Mouse (Mus musculus): ENCODE results near the gene Lrrc8c. TPM values are rescaled to one million over a fixed set of nuclear protein-coding genes. Genes with fewer than 3 reads are reported as not detected.

Lrrc8c gene
- polyA plus RNA-seq, 1 experiment from 2014 or later = 9.5 TPM

DNA sequence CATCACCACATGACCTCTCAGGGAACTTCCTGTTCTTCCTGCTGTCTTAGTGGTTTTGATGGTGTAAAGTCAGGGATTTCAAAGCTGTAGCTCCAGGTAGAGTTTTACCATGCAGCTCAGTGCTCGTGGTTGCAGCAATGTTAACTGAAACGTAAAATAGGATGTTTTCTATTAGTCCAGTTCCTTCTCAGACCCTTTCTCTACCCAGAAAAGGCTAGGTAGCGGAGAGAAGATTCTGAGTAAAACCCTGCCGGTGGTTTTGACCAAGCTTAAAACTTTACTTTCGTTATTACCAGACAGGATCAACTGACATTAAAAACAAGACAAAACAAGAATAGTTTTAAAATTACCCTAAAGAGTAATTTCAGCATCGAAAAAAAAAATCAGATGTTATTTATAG lies 3.7 kb upstream of the Lrrc8c start:
- ATAC-seq = no peak
- 67% methylated on average over 6 of the region's 6 CpGs for whole genome bisulfite sequencing

DNA sequence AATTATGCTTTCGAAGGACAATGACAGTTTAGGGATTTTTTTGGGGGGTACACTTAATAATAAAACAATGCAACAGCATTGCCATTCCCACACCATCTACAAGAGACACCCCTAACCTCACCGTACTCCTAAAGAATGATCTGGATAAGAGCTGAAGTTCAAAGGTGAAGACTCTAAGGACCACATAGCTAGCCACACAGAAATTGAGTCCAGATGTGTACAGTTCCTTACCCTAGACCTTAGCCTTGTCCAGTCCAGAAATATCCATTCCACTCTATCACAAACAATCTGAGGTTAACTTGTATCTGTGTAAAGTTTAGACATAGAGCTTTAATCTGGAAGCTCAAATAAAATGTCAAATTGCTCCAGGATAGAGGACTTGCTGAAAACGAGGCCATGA lies 2.9 kb upstream of the Lrrc8c start:
- Histone ChIP-seq H3K27me3 (0 out of 2 replicates have a peak, but pooled peaks cover 2% of the 10 kb centered on the region), H3K36me3 (ENCODE audit: poor library complexity, severe bottlenecking) (no peaks in the 10 kb centered on the region), H3K4me3 (no peak overlapping the region), H3K4me1 (peaks cover 13% of the 10 kb centered on the region), H3K27ac (no peak overlapping the region), H3K4me2 (no peak overlapping the region), H3K9ac (no peak overlapping the region), H3K9me3 (replicated peaks) (no peaks in the 10 kb centered on the region)
- no peak for ATAC-seq
- 82% methylated on average over 3 of the region's 3 CpGs for WGBS

More for the DNA sequence above, 3.7 kb upstream of the Lrrc8c start:
- Histone ChIP-seq H3K9ac (no peak overlapping the region), H3K4me3 (no peak overlapping the region), H3K27me3 (0 out of 2 replicates have a peak, but pooled peaks cover 2% of the 10 kb centered on the region), H3K9me3 (replicated peaks) (no peaks in the 10 kb centered on the region), H3K36me3 (ENCODE audit: poor library complexity, severe bottlenecking) (no peaks in the 10 kb centered on the region), H3K4me1 (peaks cover 8% of the 10 kb centered on the region), H3K4me2 (no peak overlapping the region), H3K27ac (no peak overlapping the region)

DNA sequence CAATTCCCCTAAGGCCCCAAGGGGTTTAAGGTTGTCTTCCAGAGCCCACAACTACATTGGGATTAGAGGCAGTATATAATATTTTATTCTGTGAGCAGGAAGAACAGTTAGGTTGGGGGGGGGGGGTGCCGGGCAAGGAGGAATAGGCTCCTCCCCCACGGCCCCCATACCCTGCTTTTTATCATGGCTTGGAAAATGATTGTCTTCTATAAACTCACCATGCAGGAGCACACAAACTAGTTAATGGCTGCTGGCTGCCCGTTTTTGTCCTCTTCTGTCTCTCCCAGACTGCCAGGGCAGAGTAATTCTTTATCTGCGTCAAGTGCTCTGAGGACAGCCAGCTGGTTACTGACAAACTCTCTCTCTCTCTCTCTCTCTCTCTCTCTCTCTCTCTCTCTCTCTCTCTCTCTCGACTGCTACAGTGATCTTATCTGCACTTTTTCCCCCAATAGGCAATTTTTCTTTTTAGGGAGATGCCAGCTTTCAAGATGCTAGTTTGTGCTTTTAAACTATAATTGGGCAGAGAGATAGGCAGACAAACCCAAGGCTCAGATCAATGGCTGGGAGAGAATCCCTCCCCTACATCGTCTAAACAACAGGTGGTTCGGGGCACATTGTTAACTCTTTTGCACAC lies 1.1 kb upstream of the Lrrc8c start:
- H3K27ac ChIP-seq = no peak overlapping the region
- H3K9ac ChIP-seq = peak overlapping the region; percentile 86
- H3K36me3 ChIP-seq (ENCODE audit: poor library complexity, severe bottlenecking) = no peaks in the 10 kb centered on the region
- H3K4me2 ChIP-seq = peak overlapping the region; percentile 86
- no peak for ATAC-seq
- 0 out of 2 replicates have a peak, but pooled peaks cover 2% of the 10 kb centered on the region for H3K27me3 ChIP-seq
- 11% methylated on average over 7 of the region's 7 CpGs for WGBS
- peaks cover 13% of the 10 kb centered on the region for H3K4me1 ChIP-seq
- H3K9me3 ChIP-seq (replicated peaks) = no peaks in the 10 kb centered on the region
- peak overlapping the region; percentile 71 for H3K4me3 ChIP-seq

DNA sequence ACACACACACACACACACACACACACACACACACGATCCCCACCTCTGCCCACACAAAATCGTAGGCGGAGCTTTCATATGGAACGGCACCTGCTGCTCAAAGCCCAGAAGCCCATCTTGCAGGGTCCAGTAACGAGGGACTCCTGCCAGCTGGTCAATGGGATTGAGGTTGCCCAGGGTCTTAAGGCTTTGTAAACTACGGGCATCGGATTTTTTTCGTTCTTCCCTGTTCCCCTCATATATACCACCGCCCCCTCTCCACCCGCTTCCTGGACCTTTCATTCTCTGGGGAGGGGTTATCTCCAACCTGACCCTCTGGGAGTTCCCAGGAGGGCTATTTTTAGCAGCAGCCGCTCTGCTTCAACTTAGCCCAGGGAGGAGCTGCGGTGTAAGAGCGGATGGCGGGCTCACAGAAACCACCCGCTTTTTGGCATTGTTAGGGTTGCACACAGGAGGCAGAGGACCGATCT lies 527 bp upstream of the Lrrc8c start:
- peak overlapping the region; percentile 86 for H3K4me2 ChIP-seq
- peak overlapping the region; percentile 71 for H3K4me3 ChIP-seq
- peak overlapping the region; percentile 86 for H3K9ac ChIP-seq
- peak; percentile 33 for ATAC-seq
- peak overlapping the region; percentile 86 for H3K27ac ChIP-seq
- 0 out of 2 replicates have a peak, but pooled peaks cover 2% of the 10 kb centered on the region for H3K27me3 ChIP-seq
- H3K36me3 ChIP-seq (ENCODE audit: poor library complexity, severe bottlenecking) = no peaks in the 10 kb centered on the region
- no peaks in the 10 kb centered on the region for H3K9me3 ChIP-seq (replicated peaks)
- under 1% methylated on average over 16 of the region's 16 CpGs for WGBS
- H3K4me1 ChIP-seq = peaks cover 13% of the 10 kb centered on the region

DNA sequence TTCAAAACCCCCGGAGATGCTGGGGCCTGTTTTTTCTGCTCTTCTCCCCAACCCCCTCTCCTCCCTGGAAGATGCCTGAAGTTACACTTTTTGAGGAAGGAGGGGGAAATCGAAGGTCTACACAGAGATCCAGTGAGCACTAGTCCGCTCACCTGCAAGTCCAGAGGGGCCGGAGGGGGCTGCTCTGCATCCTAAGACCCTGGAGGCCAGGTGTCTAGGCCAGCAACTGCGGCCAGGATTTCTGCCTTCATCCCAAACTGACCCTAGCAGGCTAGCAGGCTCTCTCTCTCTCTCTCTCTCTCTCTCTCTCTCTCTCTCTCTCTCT lies 750 bp downstream of the Lrrc8c start:
- H3K9ac ChIP-seq = peak overlapping the region; percentile 86
- peak overlapping the region; percentile 71 for H3K4me3 ChIP-seq
- peak overlapping the region; percentile 86 for H3K4me2 ChIP-seq
- 0 out of 2 replicates have a peak, but pooled peaks cover 2% of the 10 kb centered on the region for H3K27me3 ChIP-seq
- WGBS = 0% methylated on average over 5 of the region's 5 CpGs
- ATAC-seq = no peak
- no peaks in the 10 kb centered on the region for H3K9me3 ChIP-seq (replicated peaks)
- no peak overlapping the region for H3K27ac ChIP-seq
- no peaks in the 10 kb centered on the region for H3K36me3 ChIP-seq (ENCODE audit: poor library complexity, severe bottlenecking)
- H3K4me1 ChIP-seq = peaks cover 13% of the 10 kb centered on the region

DNA sequence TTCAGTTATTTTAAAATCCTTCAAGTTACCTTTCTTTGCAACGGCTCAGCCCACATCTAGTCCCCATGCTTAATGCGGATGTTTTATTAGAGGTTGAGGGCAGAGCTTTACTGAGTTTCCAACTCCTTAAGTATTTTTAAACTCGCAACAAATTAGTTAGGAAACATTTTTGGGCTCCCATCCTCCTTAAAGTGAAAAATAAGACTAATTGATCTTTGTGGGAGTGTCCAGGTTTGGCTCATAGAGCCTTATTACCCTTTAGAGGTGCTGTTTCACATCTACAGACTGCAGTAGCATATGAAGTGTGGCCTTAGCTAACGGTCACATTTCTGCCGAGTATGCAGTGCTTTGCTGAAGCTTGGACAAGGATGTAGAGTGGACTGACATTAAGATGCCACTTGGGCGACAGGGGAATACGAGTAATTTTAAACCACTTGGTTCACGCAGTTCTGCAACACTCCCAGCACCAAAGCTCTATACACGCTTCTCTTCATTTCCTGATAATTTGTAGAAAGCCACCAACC lies 1.3 kb downstream of the Lrrc8c start:
- Histone ChIP-seq H3K36me3 (ENCODE audit: poor library complexity, severe bottlenecking) (no peaks in the 10 kb centered on the region), H3K27ac (no peak overlapping the region), H3K4me2 (peak overlapping the region; percentile 86), H3K9ac (0 out of 2 replicates have a peak overlapping the region, but pooled peaks have one; percentile 86), H3K9me3 (replicated peaks) (no peaks in the 10 kb centered on the region), H3K4me1 (peaks cover 13% of the 10 kb centered on the region), H3K27me3 (0 out of 2 replicates have a peak, but pooled peaks cover 2% of the 10 kb centered on the region), H3K4me3 (peak overlapping the region; percentile 71)
- no peak for ATAC-seq
- WGBS = 47% methylated on average over 9 of the region's 9 CpGs

DNA sequence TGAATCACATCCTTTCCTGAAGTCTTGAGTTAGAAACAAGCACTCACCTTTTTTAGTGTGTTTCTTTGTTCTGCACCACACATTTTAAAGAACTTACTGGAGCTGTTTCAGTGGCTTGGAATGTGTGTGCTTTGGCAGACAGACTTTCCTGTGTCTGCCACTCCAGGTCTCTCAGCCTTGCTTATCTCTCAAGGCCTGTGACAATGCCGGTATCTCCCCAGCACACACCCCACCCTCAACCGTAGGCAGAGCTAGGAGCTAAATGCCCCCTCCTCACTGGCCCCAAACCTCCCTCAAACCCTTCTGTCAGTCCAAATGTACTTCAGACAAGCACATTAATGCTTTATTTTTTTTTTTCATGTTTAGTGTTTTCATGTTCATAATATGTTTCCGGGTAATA lies 4.3 kb downstream of the Lrrc8c start:
- Histone ChIP-seq H3K27ac (no peak overlapping the region), H3K9me3 (replicated peaks) (no peaks in the 10 kb centered on the region), H3K9ac (no peak overlapping the region), H3K4me3 (no peak overlapping the region), H3K4me2 (no peak overlapping the region), H3K36me3 (ENCODE audit: poor library complexity, severe bottlenecking) (no peaks in the 10 kb centered on the region), H3K4me1 (peaks cover 13% of the 10 kb centered on the region), H3K27me3 (no peaks in the 10 kb centered on the region)
- ATAC-seq = no peak
- 89% methylated on average over 3 of the region's 3 CpGs for WGBS

DNA sequence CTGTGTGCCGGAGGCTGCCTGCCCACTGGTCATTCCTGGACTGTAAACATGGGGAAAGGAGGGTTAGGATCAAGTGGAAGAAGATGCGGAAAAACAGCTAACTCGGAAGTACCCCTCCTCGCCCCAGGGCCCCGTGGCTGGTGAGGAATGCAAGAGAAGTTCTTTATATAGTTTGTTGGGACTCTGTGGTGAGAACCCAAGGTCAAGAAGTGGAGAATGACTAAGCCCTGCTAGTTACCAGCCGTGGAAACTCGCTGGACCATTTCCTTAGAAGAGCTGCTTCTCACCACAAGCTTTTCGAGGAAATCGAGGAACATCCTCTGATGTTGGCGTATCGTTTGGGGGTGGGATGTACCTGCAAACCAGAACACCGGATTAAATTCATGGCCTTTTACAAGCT lies 5.8 kb downstream of the Lrrc8c start:
- Histone ChIP-seq H3K9me3 (replicated peaks) (no peaks in the 10 kb centered on the region), H3K27me3 (no peaks in the 10 kb centered on the region), H3K4me3 (no peak overlapping the region), H3K9ac (no peak overlapping the region), H3K4me2 (no peak overlapping the region), H3K36me3 (ENCODE audit: poor library complexity, severe bottlenecking) (no peaks in the 10 kb centered on the region), H3K4me1 (peaks cover 15% of the 10 kb centered on the region), H3K27ac (no peak overlapping the region)
- 95% methylated on average over 12 of the region's 12 CpGs for WGBS
- ATAC-seq = no peak

DNA sequence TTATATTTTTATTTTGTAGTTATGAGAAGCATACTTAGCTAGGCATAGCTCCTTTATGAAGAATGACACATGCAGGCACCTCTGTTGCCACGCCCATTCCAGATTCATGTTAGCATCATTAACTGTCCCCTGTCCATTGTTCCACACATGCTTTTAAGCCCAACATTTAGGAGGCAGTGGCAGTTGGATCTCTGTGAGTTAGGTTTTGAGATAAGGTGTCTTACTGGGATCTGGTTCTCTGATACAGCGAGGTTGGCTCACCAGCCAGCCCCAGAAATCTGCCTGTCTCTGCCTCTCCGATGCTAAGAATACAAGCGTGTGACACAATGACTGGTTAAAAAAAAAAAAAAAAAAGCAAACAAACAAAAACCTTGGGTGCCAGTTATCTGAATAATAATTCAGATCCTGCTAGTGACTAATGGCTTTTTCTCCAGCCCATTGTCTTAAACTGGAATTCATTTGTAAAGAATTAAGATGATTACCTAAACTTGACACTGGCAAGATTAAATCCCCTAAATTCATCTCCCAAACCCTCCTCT lies 7.0 kb downstream of the Lrrc8c start:
- Histone ChIP-seq H3K27ac (no peak overlapping the region), H3K27me3 (no peaks in the 10 kb centered on the region), H3K9me3 (replicated peaks) (no peaks in the 10 kb centered on the region), H3K9ac (no peak overlapping the region), H3K4me2 (no peak overlapping the region), H3K4me1 (0 out of 2 replicates have a peak, but pooled peaks cover 7% of the 10 kb centered on the region), H3K36me3 (ENCODE audit: poor library complexity, severe bottlenecking) (no peaks in the 10 kb centered on the region), H3K4me3 (no peak overlapping the region)
- 94% methylated on average over 4 of the region's 4 CpGs for WGBS
- ATAC-seq = no peak

DNA sequence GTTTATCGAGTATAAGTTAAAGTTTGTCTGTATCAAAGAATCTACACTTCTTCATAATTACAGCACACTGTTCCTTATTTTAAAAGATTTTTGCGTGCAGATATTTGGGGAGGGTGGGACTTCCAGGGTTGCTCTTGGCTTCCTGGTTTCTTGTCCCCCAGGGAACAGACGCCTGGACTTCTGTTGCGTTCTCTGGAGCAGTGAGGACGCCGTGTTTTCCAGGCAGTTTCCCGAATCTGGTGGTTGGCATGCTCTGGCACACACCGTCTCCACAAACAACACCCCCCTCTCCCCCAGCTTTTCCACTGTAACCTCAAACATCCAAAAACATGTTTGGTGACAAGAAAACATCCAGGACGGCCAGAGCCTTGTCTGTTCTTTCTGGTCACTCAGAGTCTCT lies 7.6 kb downstream of the Lrrc8c start:
- 97% methylated on average over 9 of the region's 9 CpGs for WGBS
- no peak for ATAC-seq
- Histone ChIP-seq H3K27me3 (no peaks in the 10 kb centered on the region), H3K9ac (no peak overlapping the region), H3K36me3 (ENCODE audit: poor library complexity, severe bottlenecking) (no peaks in the 10 kb centered on the region), H3K4me2 (no peak overlapping the region), H3K4me1 (0 out of 2 replicates have a peak, but pooled peaks cover 7% of the 10 kb centered on the region), H3K4me3 (no peak overlapping the region), H3K27ac (no peak overlapping the region), H3K9me3 (replicated peaks) (no peaks in the 10 kb centered on the region)

DNA sequence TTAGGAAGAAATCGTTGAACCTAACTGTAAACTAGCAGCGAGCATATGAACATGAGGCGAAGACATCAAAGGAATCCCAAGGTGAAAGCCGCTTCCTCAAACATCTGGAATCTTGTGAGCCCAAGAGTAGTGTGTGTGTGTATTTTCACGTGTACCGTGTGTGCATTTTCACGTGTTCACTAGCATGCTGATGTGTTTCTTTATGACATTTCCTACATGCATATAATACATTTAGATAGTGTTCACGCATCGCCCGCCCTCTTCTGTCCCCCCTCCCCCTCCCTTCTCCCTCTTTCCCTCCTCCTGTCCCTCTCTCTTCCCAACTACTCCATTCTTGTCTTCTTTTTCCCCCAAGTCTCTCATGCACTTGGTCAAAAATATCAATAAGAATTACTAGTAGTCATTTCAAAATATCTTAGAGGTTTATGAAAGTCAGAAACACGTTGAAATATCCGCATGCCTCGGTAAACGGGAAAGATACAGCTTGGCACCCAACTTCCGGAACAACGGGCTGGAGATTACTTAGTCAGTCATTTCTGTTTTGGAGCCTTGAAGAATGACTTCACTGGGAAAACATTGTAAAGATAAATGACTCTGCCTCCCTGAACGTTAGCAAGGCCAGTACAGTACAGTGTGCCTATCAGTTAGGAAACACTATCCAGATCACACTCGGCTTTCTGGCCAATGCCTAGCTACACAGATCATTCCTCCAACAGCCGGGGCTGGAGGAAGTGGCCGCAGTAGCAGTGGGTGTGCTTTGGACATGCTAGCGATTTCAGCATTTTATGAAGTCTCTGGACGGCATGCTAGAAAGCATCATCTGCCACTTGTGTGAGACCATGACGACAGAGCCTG lies 8.5 kb downstream of the Lrrc8c start:
- Histone ChIP-seq H3K4me1 (0 out of 2 replicates have a peak, but pooled peaks cover 7% of the 10 kb centered on the region), H3K9me3 (replicated peaks) (no peaks in the 10 kb centered on the region), H3K27me3 (no peaks in the 10 kb centered on the region), H3K9ac (no peak overlapping the region), H3K4me2 (no peak overlapping the region), H3K4me3 (no peak overlapping the region), H3K36me3 (ENCODE audit: poor library complexity, severe bottlenecking) (no peaks in the 10 kb centered on the region), H3K27ac (no peak overlapping the region)
- WGBS = 95% methylated on average over 23 of the region's 23 CpGs
- ATAC-seq = no peak

DNA sequence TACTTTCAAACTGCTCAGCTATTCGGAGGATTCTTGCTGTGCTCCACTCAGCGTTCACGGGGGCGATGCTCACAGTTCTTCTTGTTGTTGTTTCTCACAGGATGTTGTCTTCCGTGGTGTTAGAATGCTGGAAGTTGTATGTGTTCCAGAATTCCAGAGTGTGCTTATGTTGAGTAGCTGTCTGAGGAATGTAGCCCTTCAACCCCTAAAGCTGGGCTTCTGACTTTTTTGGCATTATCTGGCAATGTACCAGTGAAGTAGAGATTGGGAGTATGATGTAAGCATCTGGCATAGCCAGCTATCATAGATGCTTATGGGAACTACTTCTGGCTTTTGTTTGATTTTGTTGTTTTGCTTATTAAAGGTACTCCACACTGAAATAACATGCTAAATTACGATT lies 11.4 kb downstream of the Lrrc8c start:
- no peak for ATAC-seq
- Histone ChIP-seq H3K9me3 (replicated peaks) (no peaks in the 10 kb centered on the region), H3K27ac (no peak overlapping the region), H3K4me3 (no peak overlapping the region), H3K27me3 (no peaks in the 10 kb centered on the region), H3K4me2 (no peak overlapping the region), H3K36me3 (ENCODE audit: poor library complexity, severe bottlenecking) (no peaks in the 10 kb centered on the region), H3K9ac (no peak overlapping the region), H3K4me1 (0 out of 2 replicates have a peak, but pooled peaks cover 7% of the 10 kb centered on the region)
- 81% methylated on average over 6 of the region's 6 CpGs for WGBS

Measured in forebrain, embryonic 13.5 days (tissue).